Mouse (Mus musculus) thymus, adult 2 months (tissue): ENCODE measurements around the gene Jdp2. TPM values are rescaled to one million over a fixed set of nuclear protein-coding genes. Genes with fewer than 3 reads are reported as not detected.

Experiments used
- DNase-seq: peaks from one replicate; pipeline ENCODE4 v3.0.0; 2021
- H3K27ac ChIP-seq: fragments of 200-500 bp; 2 replicates; pipeline ENCODE4 v1.5.1; 2012; ENCODE audit warnings: low read length, control low read depth; ENCODE audit not compliant: control insufficient read depth, insufficient read depth
- H3K27me3 ChIP-seq: fragments of 200-500 bp; 2 replicates; pipeline ENCODE4 v1.6.1; 2012; ENCODE audit warnings: mild to moderate bottlenecking, low read length, moderate library complexity, mixed read lengths; ENCODE audit not compliant: control insufficient read depth, insufficient read depth
- H3K36me3 ChIP-seq: fragments of 200-500 bp; 2 replicates; pipeline ENCODE4 v1.6.1; 2012; ENCODE audit warnings: mild to moderate bottlenecking, low read length, moderate library complexity; ENCODE audit not compliant: control insufficient read depth, insufficient read depth
- H3K4me1 ChIP-seq: fragments of 200-500 bp; replicated peaks from 2 replicates; pipeline ENCODE4 v1.6.1; 2012; ENCODE audit warnings: low read length; ENCODE audit not compliant: control insufficient read depth, insufficient read depth
- H3K4me3 ChIP-seq: fragments of 200-500 bp; 2 replicates; pipeline ENCODE4 v1.5.1; 2012; ENCODE audit warnings: mild to moderate bottlenecking, low read length, control low read depth, moderate library complexity; ENCODE audit not compliant: control insufficient read depth, insufficient read depth
- CTCF ChIP-seq: fragments of 200-500 bp; IDR thresholded peaks from 2 replicates; pipeline ENCODE4 v1.5.1; 2012; ENCODE audit warnings: mild to moderate bottlenecking, control low read depth, low read length, moderate library complexity, borderline replicate concordance; ENCODE audit not compliant: control insufficient read depth, poor library complexity, insufficient read depth; ENCODE audit errors: extremely low read depth
- POLR2A ChIP-seq: fragments of 200-500 bp; IDR thresholded peaks from 2 replicates; pipeline ENCODE4 v1.6.1; 2012; ENCODE audit warnings: mild to moderate bottlenecking, low read length, control low read depth, moderate library complexity; ENCODE audit not compliant: control insufficient read depth, poor library complexity, insufficient read depth; ENCODE audit errors: extremely low read depth
- WGBS: fragments of 180-500 bp; shearing (Covaris S2); methylation state at CpG from one replicate; pipeline ENCODE4 v1.1.7; 2018; 5-methylcytosine and 5-hydroxymethylcytosine counted together
- polyA plus RNA-seq: library from polyadenylated mRNA; depleted of rRNA; stranded (reverse); fragments of >200 nt; gene quantifications from 2 replicates; pipeline ENCODE4 v1.2.3, GENCODE M21; 2012

The Jdp2 gene
- polyA plus RNA-seq, 1 experiment = 3.5 TPM

- Histone ChIP-seq H3K36me3 (no peaks in the 10 kb centered on the region), H3K4me3 (no peak overlapping the region), H3K27me3 (no peaks in the 10 kb centered on the region), H3K27ac (no peak overlapping the region), H3K4me1 (no peaks in the 10 kb centered on the region)
- 96% methylated on average over 7 of the region's 7 CpGs for WGBS
- no peak for DNase-seq
- no peak for TF ChIP-seq CTCF
- TF ChIP-seq POLR2A = no peak
These were observed 68.2 kb downstream of the Jdp2 start for GRCm38 (mm10) chr12:85667071-85667470.

GRCm38 (mm10) chr12:85668696-85669095 lies 69.9 kb downstream of the Jdp2 start:
- no peaks in the 10 kb centered on the region for H3K36me3 ChIP-seq
- no peaks in the 10 kb centered on the region for H3K4me1 ChIP-seq
- H3K4me3 ChIP-seq = no peak overlapping the region
- 88% methylated on average over 3 of the region's 3 CpGs for WGBS
- TF ChIP-seq CTCF (no peak), POLR2A (no peak)
- H3K27ac ChIP-seq = no peak overlapping the region
- H3K27me3 ChIP-seq = no peaks in the 10 kb centered on the region
- DNase-seq = no peak

- WGBS = 24% methylated on average over 3 of the region's 3 CpGs
- H3K36me3 ChIP-seq = no peaks in the 10 kb centered on the region
- no peak for TF ChIP-seq POLR2A
- TF ChIP-seq CTCF = no peak
- H3K4me1 ChIP-seq = no peaks in the 10 kb centered on the region
- no peak overlapping the region for H3K4me3 ChIP-seq
- DNase-seq = no peak
- H3K27me3 ChIP-seq = no peaks in the 10 kb centered on the region
- no peak overlapping the region for H3K27ac ChIP-seq
These were observed 71.3 kb downstream of the Jdp2 start for GRCm38 (mm10) chr12:85670080-85670479.

DNA sequence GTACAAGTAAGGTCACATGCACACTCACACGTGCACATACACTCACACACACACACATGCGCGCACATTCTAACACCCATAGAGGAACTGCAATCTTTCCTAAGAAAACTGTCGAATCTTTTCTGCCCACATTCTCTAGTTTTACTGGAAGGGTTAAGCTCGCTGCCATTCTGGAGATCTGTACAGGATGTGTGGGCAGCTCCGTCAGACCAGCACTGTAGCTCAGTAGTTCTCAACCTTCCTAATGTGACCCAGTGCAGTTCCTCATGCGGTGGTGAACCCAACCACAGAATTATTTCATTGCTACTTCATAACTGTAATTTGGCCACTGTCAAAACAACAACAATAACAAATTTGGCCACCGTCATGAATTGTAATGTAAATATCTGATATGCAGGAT lies 75.1 kb downstream of the Jdp2 start:
- H3K27me3 ChIP-seq = no peaks in the 10 kb centered on the region
- no peak for DNase-seq
- WGBS = 41% methylated on average over 8 of the region's 8 CpGs
- H3K4me1 ChIP-seq = no peaks in the 10 kb centered on the region
- H3K27ac ChIP-seq = no peak overlapping the region
- H3K4me3 ChIP-seq = no peak overlapping the region
- TF ChIP-seq CTCF = no peak
- no peak for TF ChIP-seq POLR2A
- no peaks in the 10 kb centered on the region for H3K36me3 ChIP-seq

DNA sequence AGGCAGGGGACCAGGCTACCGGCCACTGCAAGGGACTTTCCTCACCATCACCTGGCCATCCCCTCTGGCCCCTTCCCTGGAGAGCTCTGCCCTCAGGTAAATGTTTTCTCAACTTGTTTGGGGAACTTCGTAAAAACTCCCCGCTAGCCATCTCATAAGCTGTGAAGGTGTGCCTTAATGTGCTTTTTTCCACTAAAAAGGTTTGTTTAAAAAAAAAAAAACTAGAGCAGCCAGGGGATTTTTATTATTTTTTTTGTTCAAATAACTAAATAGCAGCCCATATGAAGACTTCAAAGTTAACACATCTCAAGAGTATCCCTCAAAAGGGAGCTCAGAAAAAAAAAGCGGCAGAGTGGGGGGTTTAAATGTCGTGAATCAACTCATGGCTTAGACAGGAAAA lies 80.3 kb downstream of the Jdp2 start:
- Histone ChIP-seq H3K4me1 (no peaks in the 10 kb centered on the region), H3K4me3 (no peak overlapping the region), H3K27me3 (no peaks in the 10 kb centered on the region; the same call in 1 of the 2 replicates), H3K27ac (no peak overlapping the region), H3K36me3 (no peaks in the 10 kb centered on the region)
- no peak for DNase-seq
- 90% methylated on average over 5 of the region's 5 CpGs for WGBS
- TF ChIP-seq CTCF (no peak), POLR2A (no peak)

DNA sequence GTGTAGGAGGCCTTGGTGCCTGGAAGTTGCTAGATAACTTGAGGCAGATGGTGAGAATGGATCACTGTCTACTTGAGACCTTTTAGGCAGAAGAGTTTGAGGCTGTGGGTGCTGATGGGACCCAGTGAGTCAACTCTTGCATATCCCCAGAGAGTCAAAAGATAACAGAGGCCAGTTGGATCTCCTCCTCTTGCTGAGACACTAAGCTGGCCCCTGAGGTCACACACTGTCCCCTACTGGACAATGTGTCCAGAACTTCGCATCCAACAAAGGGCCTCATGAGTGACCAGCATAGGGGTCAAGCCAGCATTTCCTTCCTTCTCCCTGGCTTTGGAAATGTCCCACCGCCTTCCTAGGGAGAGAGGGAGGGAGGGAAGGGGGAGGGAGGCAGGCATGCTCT lies 81.0 kb downstream of the Jdp2 start:
- H3K4me1 ChIP-seq = no peaks in the 10 kb centered on the region
- no peak overlapping the region for H3K27ac ChIP-seq
- no peaks in the 10 kb centered on the region; the same call in 1 of the 2 replicates for H3K27me3 ChIP-seq
- no peak for TF ChIP-seq POLR2A
- no peak for DNase-seq
- H3K36me3 ChIP-seq = no peaks in the 10 kb centered on the region
- H3K4me3 ChIP-seq = no peak overlapping the region
- WGBS = 95% methylated on average over 2 of the region's 2 CpGs

DNA sequence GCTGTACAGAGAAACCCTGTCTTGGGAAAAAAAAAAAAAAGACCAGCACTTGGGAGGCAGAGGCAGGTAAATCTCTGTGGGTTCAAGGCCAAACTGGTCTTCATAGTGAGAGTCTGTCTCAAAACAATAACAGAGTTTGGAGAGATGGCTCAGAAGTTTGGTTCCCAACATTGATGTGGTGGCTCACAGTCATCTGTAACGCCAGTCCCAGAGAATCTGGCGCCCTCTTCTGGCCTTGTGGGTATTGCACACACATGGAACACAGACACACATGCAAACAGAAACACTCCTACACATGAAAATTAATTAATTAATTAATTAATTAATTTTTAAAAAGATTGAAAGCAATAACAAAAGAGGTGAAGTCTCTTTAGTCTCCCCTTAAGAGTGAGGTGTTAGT lies 83.5 kb downstream of the Jdp2 start:
- no peaks in the 10 kb centered on the region for H3K36me3 ChIP-seq
- peaks cover 14% of the 10 kb centered on the region for H3K4me1 ChIP-seq
- WGBS = 75% methylated on average over 2 of the region's 2 CpGs
- no peaks in the 10 kb centered on the region; the same call in 1 of the 2 replicates for H3K27me3 ChIP-seq
- TF ChIP-seq POLR2A (no peak), CTCF (no peak)
- no peak overlapping the region for H3K27ac ChIP-seq
- DNase-seq = no peak
- no peak overlapping the region for H3K4me3 ChIP-seq
